Mouse (Mus musculus) midbrain, embryonic 16.5 days (tissue): ENCODE results near the gene Dagla. TPM values are rescaled to one million over a fixed set of nuclear protein-coding genes. Genes with fewer than 3 reads are reported as not detected.
A peak's percentile ranks its signal among the peaks of the same experiment; 100 is the strongest.

Experiments
- ATAC-seq: fragments of 200-750 bp; cut with Nextera tagmentation; 2 replicates; pipeline ENCODE4 v1.8.0; 2017; ENCODE audit warnings: moderate TSS enrichment
- H3K27ac ChIP-seq: fragments of 300-500 bp; sonication (generic); 2 replicates; pipeline ENCODE4 v1.5.1; 2014; ENCODE audit warnings: mild to moderate bottlenecking, low read length, mixed read lengths
- H3K27me3 ChIP-seq: fragments of 300-500 bp; sonication (generic); 2 replicates; pipeline ENCODE4 v1.6.1; 2014; ENCODE audit warnings: low read depth, low read length, mixed read lengths; ENCODE audit not compliant: control insufficient read depth, insufficient read depth
- H3K36me3 ChIP-seq: fragments of 300-500 bp; sonication (generic); 2 replicates; pipeline ENCODE4 v1.6.1; 2014; ENCODE audit warnings: mild to moderate bottlenecking, low read length, moderate library complexity, mixed read lengths; ENCODE audit not compliant: control insufficient read depth, insufficient read depth
- H3K4me1 ChIP-seq: fragments of 300-500 bp; sonication (generic); 2 replicates; pipeline ENCODE4 v1.6.1; 2014; ENCODE audit warnings: mild to moderate bottlenecking, low read length, mixed read lengths; ENCODE audit not compliant: control insufficient read depth, insufficient read depth
- H3K4me2 ChIP-seq: fragments of 300-500 bp; sonication (generic); 2 replicates; pipeline ENCODE4 v1.6.1; 2014; ENCODE audit warnings: mild to moderate bottlenecking, low read length, mixed read lengths
- H3K4me3 ChIP-seq: fragments of 300-500 bp; sonication (generic); 2 replicates; pipeline ENCODE4 v1.5.1; 2014; ENCODE audit warnings: low read depth, mild to moderate bottlenecking, low read length, moderate library complexity, mixed read lengths
- H3K9ac ChIP-seq: fragments of 300-500 bp; sonication (generic); 2 replicates; pipeline ENCODE4 v1.6.1; 2014; ENCODE audit warnings: low read depth, low read length, mixed read lengths
- H3K9me3 ChIP-seq: fragments of 300-500 bp; sonication (generic); replicated peaks from 2 replicates; pipeline ENCODE4 v1.6.1; 2014; ENCODE audit warnings: mild to moderate bottlenecking, low read length, mixed read lengths; ENCODE audit not compliant: control insufficient read depth, poor library complexity, severe bottlenecking
- WGBS: fragments of 180-500 bp; shearing (Covaris S2); extraction: QIAGEN DNeasy Blood & Tissue Kit; methylation state at CpG from one replicate; pipeline ENCODE4 v1.1.7; 2014; 5-methylcytosine and 5-hydroxymethylcytosine counted together
- polyA plus RNA-seq: library from polyadenylated mRNA; unstranded; fragments of >200 nt; fragmentation: Nextera tagmentation; extraction: Ambion mirVana; gene quantifications from 2 replicates; pipeline ENCODE4 v1.2.1, GENCODE M21; 2015

Dagla gene
- polyA plus RNA-seq, 1 experiment from 2014 or later, result 14.1 TPM

DNA sequence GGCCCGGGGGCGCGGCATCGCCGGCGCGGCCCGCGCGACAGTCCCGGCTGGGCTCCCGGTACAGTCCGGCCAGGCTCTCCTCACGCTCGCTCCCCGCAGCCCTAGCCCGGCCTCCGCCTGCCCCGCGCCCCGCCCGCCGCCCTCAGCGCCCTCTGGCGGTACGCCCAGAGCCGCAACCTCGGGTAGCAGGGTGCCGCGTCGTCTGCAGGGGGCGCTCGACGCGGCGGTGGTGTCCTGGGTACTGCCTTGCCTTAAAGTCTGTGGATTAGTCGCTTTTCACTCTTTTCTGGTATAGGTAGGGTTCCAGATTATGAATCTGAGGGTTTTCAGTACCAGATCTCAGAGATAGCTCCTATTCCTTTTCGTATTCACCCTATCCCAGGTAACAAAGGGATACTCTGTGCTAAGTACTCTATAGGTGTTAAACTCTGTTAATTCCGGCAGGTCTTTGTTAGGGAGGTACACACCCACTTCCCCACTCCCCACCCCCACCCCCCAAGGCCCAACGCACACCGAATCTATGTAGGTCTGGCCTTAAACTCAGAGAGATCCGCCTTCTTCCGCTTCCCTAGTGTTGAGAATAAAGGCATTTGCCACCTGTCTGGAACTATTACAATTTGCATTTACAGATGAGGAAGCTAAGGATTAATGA is 63.9 kb downstream of the Dagla start, which contains the start of gene Myrf:
Gene Myrf, minus strand, starts transcription at position 95 of the 652 bp plus-strand sequence.
- 10% methylated on average over 36 of the region's 43 CpGs for WGBS
- peak within 1 kb of the TSS; percentile 70 for H3K4me2 ChIP-seq
- H3K27ac ChIP-seq, result no peak within 1 kb of the TSS
- peaks cover 8% of the 10 kb centered on the region for H3K27me3 ChIP-seq
- peaks cover 5% of the 10 kb centered on the region for H3K4me1 ChIP-seq
- peak within 1 kb of the TSS; percentile 44 for H3K4me3 ChIP-seq
- H3K9ac ChIP-seq, result peak within 1 kb of the TSS; percentile 63
- no peaks in the 10 kb centered on the region for H3K9me3 ChIP-seq
- no peaks in the 10 kb centered on the region for H3K36me3 ChIP-seq
- ATAC-seq, result peak; percentile 70

DNA sequence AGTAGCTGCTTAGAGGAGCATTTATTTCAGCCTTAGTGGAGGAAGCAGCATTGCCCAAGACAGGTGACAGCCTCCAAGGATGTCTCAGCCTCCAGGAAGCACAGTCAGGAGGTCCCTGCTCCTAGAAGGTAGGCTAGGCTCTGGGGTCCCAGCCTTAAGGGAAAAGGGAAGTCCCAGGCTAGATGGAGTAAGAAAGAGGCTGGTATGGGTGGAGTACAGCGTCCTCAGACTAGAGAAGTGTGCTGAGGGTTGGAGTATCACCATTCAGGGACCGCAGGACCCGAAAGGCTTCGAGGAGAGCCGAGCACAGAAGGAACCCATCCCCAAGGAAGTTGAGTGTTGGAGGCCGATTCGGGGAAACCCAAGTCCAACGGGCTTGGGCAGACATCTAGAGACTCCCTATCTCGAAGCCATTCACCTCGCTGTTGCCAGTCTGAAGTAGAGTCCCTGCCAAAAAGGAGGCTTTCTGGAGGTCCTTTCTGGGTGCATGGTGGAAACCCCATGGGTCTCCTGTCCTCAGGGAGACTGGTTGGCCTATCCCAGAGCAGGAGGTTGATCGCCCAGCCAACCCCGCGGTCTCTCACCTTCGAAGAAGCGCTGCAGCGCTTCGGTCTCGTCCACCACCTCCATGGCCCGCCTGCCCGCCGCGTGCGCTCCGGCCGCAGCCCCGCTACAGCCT is 64.6 kb downstream of the Dagla start:
- Histone ChIP-seq H3K27me3 (peaks cover 8% of the 10 kb centered on the region), H3K36me3 (no peaks in the 10 kb centered on the region), H3K27ac (no peak overlapping the region), H3K4me3 (peak overlapping the region; percentile 44), H3K9me3 (no peaks in the 10 kb centered on the region), H3K9ac (peak overlapping the region; percentile 63), H3K4me2 (peak overlapping the region; percentile 70), H3K4me1 (peaks cover 5% of the 10 kb centered on the region)
- WGBS, result 5% methylated on average over 21 of the region's 26 CpGs
- ATAC-seq, result no peak; the same call in 1 of the 2 replicates

DNA sequence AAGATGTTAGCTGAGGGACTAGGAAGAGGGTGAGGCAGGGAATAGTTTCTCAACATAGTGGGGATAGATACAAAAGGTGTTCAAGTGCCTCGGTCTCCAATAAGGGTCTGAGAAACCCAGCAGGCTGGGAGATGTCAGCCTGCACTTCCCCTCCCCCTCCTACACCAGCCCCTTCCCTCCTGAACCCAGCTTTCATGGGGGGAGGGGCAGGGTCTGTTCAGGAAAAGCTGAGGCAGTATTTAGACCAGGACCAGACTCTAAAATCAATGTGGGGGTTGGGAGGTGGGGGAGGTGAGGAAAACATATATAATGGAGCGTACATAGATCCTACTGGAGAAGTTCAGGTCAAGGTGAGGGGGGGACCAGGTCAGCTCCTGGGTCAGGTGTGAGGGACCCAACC is 65.3 kb downstream of the Dagla start:
- Histone ChIP-seq H3K27ac (no peak overlapping the region), H3K4me3 (no peak overlapping the region), H3K27me3 (peaks cover 8% of the 10 kb centered on the region), H3K36me3 (no peaks in the 10 kb centered on the region), H3K9me3 (no peaks in the 10 kb centered on the region), H3K4me2 (no peak overlapping the region), H3K4me1 (peaks cover 5% of the 10 kb centered on the region), H3K9ac (no peak overlapping the region)
- WGBS, result 54% methylated on average over 2 of the region's 2 CpGs
- ATAC-seq, result no peak

- H3K9ac ChIP-seq, result no peak overlapping the region
- peaks cover 5% of the 10 kb centered on the region for H3K4me1 ChIP-seq
- peaks cover 8% of the 10 kb centered on the region for H3K27me3 ChIP-seq
- no peaks in the 10 kb centered on the region for H3K9me3 ChIP-seq
- H3K36me3 ChIP-seq, result no peaks in the 10 kb centered on the region
- no peak for ATAC-seq
- no peak overlapping the region for H3K27ac ChIP-seq
- WGBS, result 61% methylated on average over 3 of the region's 3 CpGs
- no peak overlapping the region for H3K4me2 ChIP-seq
- H3K4me3 ChIP-seq, result no peak overlapping the region
Measured at GRCm38 (mm10) chr19:10238477-10238876, 66.2 kb downstream of the Dagla start.

DNA sequence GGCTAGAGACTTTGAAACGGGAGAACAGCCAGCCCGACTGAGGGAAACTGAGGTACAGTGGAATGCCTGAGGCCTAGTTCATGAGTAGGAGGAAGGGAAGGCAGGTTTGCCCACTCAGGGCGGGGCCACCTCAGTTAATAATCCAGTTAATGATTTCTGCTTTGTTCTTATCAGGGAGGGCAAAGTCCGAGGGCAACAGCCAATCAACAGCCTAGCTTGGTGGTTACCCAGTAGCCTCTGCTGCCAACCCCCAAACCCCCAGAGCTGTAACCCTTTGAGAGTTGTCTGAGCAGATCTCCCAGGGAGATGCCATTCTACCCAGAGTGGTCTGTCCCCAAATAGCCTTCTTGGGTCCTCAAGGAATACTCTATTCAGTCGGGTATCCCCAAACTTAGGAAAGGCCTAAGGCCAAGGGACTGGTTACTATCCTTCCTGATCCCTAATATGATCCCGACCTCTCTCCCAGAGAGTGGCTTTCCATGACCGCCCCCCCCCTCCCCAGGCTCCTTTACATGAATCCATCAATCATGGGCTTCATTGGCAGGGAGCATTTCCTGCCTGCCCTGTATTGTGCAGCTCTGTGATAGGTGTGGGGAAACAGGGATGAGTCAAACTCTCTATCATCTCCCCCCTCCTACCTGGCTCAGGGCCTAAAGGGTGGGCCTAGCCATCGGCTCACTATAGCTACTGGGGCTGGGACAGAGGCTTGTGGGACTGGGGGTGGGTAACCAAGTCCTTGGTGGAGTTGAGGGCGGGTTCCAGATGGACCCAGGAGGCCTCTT is 68.7 kb downstream of the Dagla start:
- Histone ChIP-seq H3K9me3 (no peaks in the 10 kb centered on the region), H3K4me1 (peaks cover 5% of the 10 kb centered on the region), H3K27ac (no peak overlapping the region), H3K27me3 (peaks cover 9% of the 10 kb centered on the region), H3K4me2 (no peak overlapping the region), H3K9ac (no peak overlapping the region), H3K4me3 (no peak overlapping the region), H3K36me3 (no peaks in the 10 kb centered on the region)
- ATAC-seq, result no peak
- WGBS, result 87% methylated on average over 9 of the region's 9 CpGs

GRCm38 (mm10) chr19:10232327-10233017 is 72.2 kb downstream of the Dagla start:
- no peak for ATAC-seq
- Histone ChIP-seq H3K9me3 (no peaks in the 10 kb centered on the region), H3K4me2 (no peak overlapping the region), H3K36me3 (no peaks in the 10 kb centered on the region), H3K27me3 (peaks cover 3% of the 10 kb centered on the region; the same call in 1 of the 2 replicates), H3K4me3 (no peak overlapping the region), H3K4me1 (no peaks in the 10 kb centered on the region), H3K9ac (no peak overlapping the region), H3K27ac (no peak overlapping the region)
- 29% methylated on average over 9 of the region's 9 CpGs for WGBS

- 14% methylated on average over 5 of the region's 5 CpGs for WGBS
- Histone ChIP-seq H3K9me3 (no peaks in the 10 kb centered on the region), H3K9ac (no peak overlapping the region), H3K36me3 (no peaks in the 10 kb centered on the region), H3K4me2 (no peak overlapping the region), H3K4me3 (no peak overlapping the region), H3K27ac (no peak overlapping the region), H3K4me1 (no peaks in the 10 kb centered on the region), H3K27me3 (peaks cover 3% of the 10 kb centered on the region; the same call in 1 of the 2 replicates)
- no peak for ATAC-seq
Measured at GRCm38 (mm10) chr19:10231871-10232270, 72.8 kb downstream of the Dagla start.

- WGBS, result 5% methylated on average over 7 of the region's 7 CpGs
- Histone ChIP-seq H3K4me2 (no peak overlapping the region), H3K4me3 (no peak overlapping the region), H3K9me3 (no peaks in the 10 kb centered on the region), H3K4me1 (no peaks in the 10 kb centered on the region), H3K36me3 (no peaks in the 10 kb centered on the region), H3K27ac (no peak overlapping the region), H3K27me3 (peaks cover 3% of the 10 kb centered on the region; the same call in 1 of the 2 replicates), H3K9ac (no peak overlapping the region)
- ATAC-seq, result no peak
Measured at GRCm38 (mm10) chr19:10231016-10231415, 73.7 kb downstream of the Dagla start.
